Mouse (Mus musculus): ENCODE measurements around the gene Serpinc1. TPM values are rescaled to one million over a fixed set of nuclear protein-coding genes. Genes with fewer than 3 reads are reported as not detected.
"Not testable (repeated sequence)": the region's sequence is repeated elsewhere in the genome, so short reads cannot be mapped to it uniquely, and the experiment has no call there.

Gene Serpinc1
- 0.66 and 0.88 TPM in 2 replicates for polyA plus RNA-seq (2012; rRNA removed)

- DNase-seq (ENCODE audit: low read depth) = no peak
- TF ChIP-seq CTCF (IDR thresholded peaks at IDR 0.05; ENCODE audit: borderline replicate concordance, extremely low read depth, insufficient read depth, insufficient read length) = no peak
- TF ChIP-seq POLR2A (IDR thresholded peaks at IDR 0.05; ENCODE audit: borderline replicate concordance, extremely low read depth, insufficient read depth, insufficient read length, poor library complexity, severe bottlenecking) = no peak
Observed at GRCm38 (mm10) chr1:160978071-160978735, at the start of gene Serpinc1. Serpinc1 (plus strand) TSS chr1:160978585.

GRCm38 (mm10) chr1:160931320-160931719 is 47.1 kb upstream of the Serpinc1 start:
- no peak for TF ChIP-seq CTCF (IDR thresholded peaks at IDR 0.05; ENCODE audit: borderline replicate concordance, extremely low read depth, insufficient read depth, insufficient read length)
- TF ChIP-seq POLR2A (IDR thresholded peaks at IDR 0.05; ENCODE audit: borderline replicate concordance, extremely low read depth, insufficient read depth, insufficient read length, poor library complexity, severe bottlenecking) = no peak
- no peak for DNase-seq (ENCODE audit: low read depth)

- peak; percentile 14; the same call in 1 of the 2 replicates for TF ChIP-seq CTCF (IDR thresholded peaks at IDR 0.05; ENCODE audit: borderline replicate concordance, extremely low read depth, insufficient read depth, insufficient read length)
- no peak for TF ChIP-seq POLR2A (IDR thresholded peaks at IDR 0.05; ENCODE audit: borderline replicate concordance, extremely low read depth, insufficient read depth, insufficient read length, poor library complexity, severe bottlenecking)
- DNase-seq (ENCODE audit: low read depth) = peak; percentile 73
Observed at GRCm38 (mm10) chr1:160933896-160934482, 44.4 kb upstream of the Serpinc1 start.

- TF ChIP-seq POLR2A (IDR thresholded peaks at IDR 0.05; ENCODE audit: borderline replicate concordance, extremely low read depth, insufficient read depth, insufficient read length, poor library complexity, severe bottlenecking) = no peak
- TF ChIP-seq CTCF (IDR thresholded peaks at IDR 0.05; ENCODE audit: borderline replicate concordance, extremely low read depth, insufficient read depth, insufficient read length) = no peak; the same call in 1 of the 2 replicates
- peak; percentile 39 for DNase-seq (ENCODE audit: low read depth)
Observed at GRCm38 (mm10) chr1:160935551-160935950, 42.8 kb upstream of the Serpinc1 start.

- TF ChIP-seq POLR2A (IDR thresholded peaks at IDR 0.05; ENCODE audit: borderline replicate concordance, extremely low read depth, insufficient read depth, insufficient read length, poor library complexity, severe bottlenecking) (no peak), CTCF (IDR thresholded peaks at IDR 0.05; ENCODE audit: borderline replicate concordance, extremely low read depth, insufficient read depth, insufficient read length) (no peak)
- DNase-seq (ENCODE audit: low read depth) = no peak
Observed at GRCm38 (mm10) chr1:160963199-160963598, 15.2 kb upstream of the Serpinc1 start.

GRCm38 (mm10) chr1:160967268-160967667 is 11.1 kb upstream of the Serpinc1 start:
- TF ChIP-seq CTCF (IDR thresholded peaks at IDR 0.05; ENCODE audit: borderline replicate concordance, extremely low read depth, insufficient read depth, insufficient read length) (no peak), POLR2A (IDR thresholded peaks at IDR 0.05; ENCODE audit: borderline replicate concordance, extremely low read depth, insufficient read depth, insufficient read length, poor library complexity, severe bottlenecking) (no peak)
- DNase-seq (ENCODE audit: low read depth) = peak; percentile 6

GRCm38 (mm10) chr1:160968643-160969042 is 9.7 kb upstream of the Serpinc1 start:
- TF ChIP-seq CTCF (IDR thresholded peaks at IDR 0.05; ENCODE audit: borderline replicate concordance, extremely low read depth, insufficient read depth, insufficient read length) (no peak), POLR2A (IDR thresholded peaks at IDR 0.05; ENCODE audit: borderline replicate concordance, extremely low read depth, insufficient read depth, insufficient read length, poor library complexity, severe bottlenecking) (no peak)
- DNase-seq (ENCODE audit: low read depth) = no peak

- DNase-seq (ENCODE audit: low read depth) = no peak
- TF ChIP-seq POLR2A (IDR thresholded peaks at IDR 0.05; ENCODE audit: borderline replicate concordance, extremely low read depth, insufficient read depth, insufficient read length, poor library complexity, severe bottlenecking) (no peak), CTCF (IDR thresholded peaks at IDR 0.05; ENCODE audit: borderline replicate concordance, extremely low read depth, insufficient read depth, insufficient read length) (no peak)
Observed at GRCm38 (mm10) chr1:160980021-160980420, 1.6 kb downstream of the Serpinc1 start.

GRCm38 (mm10) chr1:160980537-160981234 is 2.3 kb downstream of the Serpinc1 start:
- no peak for TF ChIP-seq CTCF (IDR thresholded peaks at IDR 0.05; ENCODE audit: borderline replicate concordance, extremely low read depth, insufficient read depth, insufficient read length)
- TF ChIP-seq POLR2A (IDR thresholded peaks at IDR 0.05; ENCODE audit: borderline replicate concordance, extremely low read depth, insufficient read depth, insufficient read length, poor library complexity, severe bottlenecking) = no peak
- no peak for DNase-seq (ENCODE audit: low read depth)

- TF ChIP-seq CTCF (IDR thresholded peaks at IDR 0.05; ENCODE audit: borderline replicate concordance, extremely low read depth, insufficient read depth, insufficient read length) (no peak), POLR2A (IDR thresholded peaks at IDR 0.05; ENCODE audit: borderline replicate concordance, extremely low read depth, insufficient read depth, insufficient read length, poor library complexity, severe bottlenecking) (no peak)
- no peak for DNase-seq (ENCODE audit: low read depth)
Observed at GRCm38 (mm10) chr1:160981337-160981736, 3.0 kb downstream of the Serpinc1 start.

GRCm38 (mm10) chr1:160982887-160983286 is 4.5 kb downstream of the Serpinc1 start:
- TF ChIP-seq CTCF (IDR thresholded peaks at IDR 0.05; ENCODE audit: borderline replicate concordance, extremely low read depth, insufficient read depth, insufficient read length) = no peak
- TF ChIP-seq POLR2A (IDR thresholded peaks at IDR 0.05; ENCODE audit: borderline replicate concordance, extremely low read depth, insufficient read depth, insufficient read length, poor library complexity, severe bottlenecking) = no peak
- peak; percentile 25 for DNase-seq (ENCODE audit: low read depth)

- not testable (repeated sequence) for DNase-seq (ENCODE audit: low read depth)
Observed at GRCm38 (mm10) chr1:160984731-160985130, 6.3 kb downstream of the Serpinc1 start.

Data from brain, embryonic 14.5 days (tissue).